Mouse (Mus musculus) limb, embryonic 13.5 days (tissue): ENCODE data around the gene Fermt3. TPM values are rescaled to one million over a fixed set of nuclear protein-coding genes. Genes with fewer than 3 reads are reported as not detected.

Experiments used
- ATAC-seq: fragments of 200-750 bp; cut with Nextera tagmentation; 2 replicates; pipeline ENCODE4 v1.8.0; 2017; ENCODE audit warnings: low read depth, moderate number of reproducible peaks, moderate TSS enrichment; ENCODE audit not compliant: low FRiP score
- H3K27ac ChIP-seq: fragments of 300-500 bp; sonication (generic); 2 replicates; pipeline ENCODE4 v1.5.1; 2015; ENCODE audit warnings: inconsistent platforms, mild to moderate bottlenecking, moderate library complexity
- H3K27me3 ChIP-seq: fragments of 300-500 bp; sonication (generic); 2 replicates; pipeline ENCODE4 v1.6.1; 2015; ENCODE audit warnings: mild to moderate bottlenecking, inconsistent platforms
- H3K36me3 ChIP-seq: fragments of 300-500 bp; sonication (generic); 2 replicates; pipeline ENCODE4 v1.6.1; 2015; ENCODE audit warnings: inconsistent platforms, mild to moderate bottlenecking, moderate library complexity
- H3K4me1 ChIP-seq: fragments of 300-500 bp; sonication (generic); 2 replicates; pipeline ENCODE4 v1.6.1; 2015; ENCODE audit warnings: inconsistent platforms
- H3K4me2 ChIP-seq: fragments of 300-500 bp; sonication (generic); replicated peaks from 2 replicates; pipeline ENCODE4 v1.6.1; 2015; ENCODE audit warnings: inconsistent platforms, mild to moderate bottlenecking, moderate library complexity
- H3K4me3 ChIP-seq: fragments of 300-500 bp; sonication (generic); 2 replicates; pipeline ENCODE4 v1.5.1; 2015; ENCODE audit warnings: moderate library complexity, mild to moderate bottlenecking, inconsistent platforms
- H3K9ac ChIP-seq: fragments of 300-500 bp; sonication (generic); 2 replicates; pipeline ENCODE4 v1.6.1; 2015; ENCODE audit warnings: mild to moderate bottlenecking, inconsistent platforms
- H3K9me3 ChIP-seq: fragments of 300-500 bp; sonication (generic); 2 replicates; pipeline ENCODE4 v1.6.1; 2016; ENCODE audit warnings: inconsistent platforms
- WGBS: fragments of 180-500 bp; shearing (Covaris S2); methylation state at CpG from one replicate; pipeline ENCODE4 v1.1.7; 2015; 5-methylcytosine and 5-hydroxymethylcytosine counted together
- polyA plus RNA-seq: library from polyadenylated mRNA; unstranded; fragments of >200 nt; fragmentation: Nextera tagmentation; extraction: Ambion mirVana; gene quantifications from 2 replicates; pipeline ENCODE4 v1.2.1, GENCODE M21; 2015

Gene Fermt3
- polyA plus RNA-seq, 1 experiment from 2014 or later, result 7.6 TPM

GRCm38 (mm10) chr19:6974211-6975205, 44.8 kb downstream of the Fermt3 start, which contains the start of gene Ppp1r14b:
Ppp1r14b (plus strand) TSS chr19:6974968.
- WGBS, result under 1% methylated on average over 62 of the region's 84 CpGs
- peak within 1 kb of the TSS; percentile 93 for H3K4me2 ChIP-seq
- peak; percentile 74 for ATAC-seq
- H3K4me3 ChIP-seq, result peak within 1 kb of the TSS; percentile 76
- H3K27ac ChIP-seq, result peak within 1 kb of the TSS; percentile 87
- H3K9me3 ChIP-seq, result no peaks in the 10 kb centered on the region
- H3K27me3 ChIP-seq, result no peaks in the 10 kb centered on the region
- H3K4me1 ChIP-seq, result peaks cover 66% of the 10 kb centered on the region
- H3K9ac ChIP-seq, result peak within 1 kb of the TSS; percentile 85
- peaks cover 18% of the 10 kb centered on the region for H3K36me3 ChIP-seq

- H3K36me3 ChIP-seq, result peaks cover 16% of the 10 kb centered on the region
- H3K4me3 ChIP-seq, result peak overlapping the region; percentile 76
- peak overlapping the region; percentile 3; the same call in 1 of the 2 replicates for H3K27ac ChIP-seq
- 25% methylated on average over 12 of the region's 12 CpGs for WGBS
- no peaks in the 10 kb centered on the region for H3K27me3 ChIP-seq
- H3K4me2 ChIP-seq, result peak overlapping the region; percentile 93
- peak overlapping the region; percentile 35; the same call in 1 of the 2 replicates for H3K9ac ChIP-seq
- ATAC-seq, result no peak
- peaks cover 64% of the 10 kb centered on the region for H3K4me1 ChIP-seq
- no peaks in the 10 kb centered on the region for H3K9me3 ChIP-seq
These were observed 45.6 kb downstream of the Fermt3 start for GRCm38 (mm10) chr19:6973581-6974190.

- H3K4me1 ChIP-seq, result peaks cover 63% of the 10 kb centered on the region
- no peak overlapping the region for H3K27ac ChIP-seq
- H3K27me3 ChIP-seq, result no peaks in the 10 kb centered on the region
- H3K4me3 ChIP-seq, result no peak overlapping the region
- H3K36me3 ChIP-seq, result peaks cover 3% of the 10 kb centered on the region
- 78% methylated on average over 13 of the region's 13 CpGs for WGBS
- H3K9me3 ChIP-seq, result no peaks in the 10 kb centered on the region
- ATAC-seq, result no peak
- no peak overlapping the region for H3K4me2 ChIP-seq
- 0 out of 2 replicates have a peak overlapping the region, but pooled peaks have one; percentile 26 for H3K9ac ChIP-seq
These were observed 46.9 kb downstream of the Fermt3 start for GRCm38 (mm10) chr19:6972247-6972917.

- Histone ChIP-seq H3K4me3 (no peak overlapping the region), H3K36me3 (peaks cover 2% of the 10 kb centered on the region), H3K4me2 (no peak overlapping the region), H3K4me1 (peaks cover 55% of the 10 kb centered on the region), H3K9ac (peak overlapping the region; percentile 26; the same call in 1 of the 2 replicates), H3K27ac (no peak overlapping the region; the same call in 1 of the 2 replicates), H3K27me3 (no peaks in the 10 kb centered on the region), H3K9me3 (no peaks in the 10 kb centered on the region)
- no peak for ATAC-seq
- WGBS, result 21% methylated on average over 6 of the region's 6 CpGs
These were observed 47.6 kb downstream of the Fermt3 start for GRCm38 (mm10) chr19:6971644-6972043.

- Histone ChIP-seq H3K27ac (no peak overlapping the region; the same call in 1 of the 2 replicates), H3K9ac (peak overlapping the region; percentile 83; the same call in 1 of the 2 replicates), H3K36me3 (peaks cover 13% of the 10 kb centered on the region), H3K9me3 (no peaks in the 10 kb centered on the region), H3K4me1 (peaks cover 45% of the 10 kb centered on the region), H3K27me3 (no peaks in the 10 kb centered on the region), H3K4me3 (peak overlapping the region; percentile 60), H3K4me2 (peak overlapping the region; percentile 77)
- WGBS, result 27% methylated on average over 11 of the region's 11 CpGs
- ATAC-seq, result no peak
These were observed 48.7 kb downstream of the Fermt3 start for GRCm38 (mm10) chr19:6970460-6971085.

GRCm38 (mm10) chr19:6969665-6970381, 49.4 kb downstream of the Fermt3 start:
- peaks cover 21% of the 10 kb centered on the region for H3K36me3 ChIP-seq
- H3K27ac ChIP-seq, result no peak overlapping the region
- peak; percentile 41 for ATAC-seq
- H3K27me3 ChIP-seq, result no peaks in the 10 kb centered on the region
- peak overlapping the region; percentile 83 for H3K9ac ChIP-seq
- H3K4me2 ChIP-seq, result peak overlapping the region; percentile 77
- no peaks in the 10 kb centered on the region for H3K9me3 ChIP-seq
- H3K4me3 ChIP-seq, result peak overlapping the region; percentile 60
- H3K4me1 ChIP-seq, result peaks cover 45% of the 10 kb centered on the region
- under 1% methylated on average over 55 of the region's 55 CpGs for WGBS

- peak; percentile 38 for ATAC-seq
- Histone ChIP-seq H3K4me3 (peak overlapping the region; percentile 60), H3K9me3 (no peaks in the 10 kb centered on the region), H3K4me2 (peak overlapping the region; percentile 77), H3K27ac (no peak overlapping the region), H3K27me3 (no peaks in the 10 kb centered on the region), H3K4me1 (peaks cover 45% of the 10 kb centered on the region), H3K9ac (peak overlapping the region; percentile 83), H3K36me3 (peaks cover 26% of the 10 kb centered on the region)
- under 1% methylated on average over 20 of the region's 20 CpGs for WGBS
These were observed 50.0 kb downstream of the Fermt3 start for GRCm38 (mm10) chr19:6969291-6969664.

GRCm38 (mm10) chr19:6968491-6969271, 50.6 kb downstream of the Fermt3 start:
- ATAC-seq, result no peak
- H3K27ac ChIP-seq, result no peak overlapping the region
- 10% methylated on average over 15 of the region's 15 CpGs for WGBS

GRCm38 (mm10) chr19:6956461-6956860, 62.8 kb downstream of the Fermt3 start:
- WGBS, result 84% methylated on average over 10 of the region's 10 CpGs
- H3K27ac ChIP-seq, result no peak overlapping the region
- H3K36me3 ChIP-seq, result peaks cover 74% of the 10 kb centered on the region
- ATAC-seq, result no peak
- peaks cover 13% of the 10 kb centered on the region for H3K4me1 ChIP-seq
- no peak overlapping the region for H3K9ac ChIP-seq
- H3K9me3 ChIP-seq, result no peaks in the 10 kb centered on the region
- H3K27me3 ChIP-seq, result no peaks in the 10 kb centered on the region
- H3K4me2 ChIP-seq, result no peak overlapping the region
- no peak overlapping the region for H3K4me3 ChIP-seq

More at GRCm38 (mm10) chr19:6968491-6969271, 50.6 kb downstream of the Fermt3 start:
- H3K4me1 ChIP-seq, result peaks cover 41% of the 10 kb centered on the region
- H3K27me3 ChIP-seq, result no peaks in the 10 kb centered on the region
- H3K9ac ChIP-seq, result peak overlapping the region; percentile 83
- H3K4me3 ChIP-seq, result peak overlapping the region; percentile 60
- no peaks in the 10 kb centered on the region for H3K9me3 ChIP-seq
- H3K36me3 ChIP-seq, result peaks cover 32% of the 10 kb centered on the region
- peak overlapping the region; percentile 77 for H3K4me2 ChIP-seq

GRCm38 (mm10) chr19:6955424-6955823, 63.8 kb downstream of the Fermt3 start:
- ATAC-seq, result no peak
- Histone ChIP-seq H3K27me3 (no peaks in the 10 kb centered on the region), H3K9ac (no peak overlapping the region), H3K4me1 (peaks cover 13% of the 10 kb centered on the region), H3K4me2 (no peak overlapping the region), H3K36me3 (peaks cover 70% of the 10 kb centered on the region), H3K4me3 (no peak overlapping the region), H3K27ac (no peak overlapping the region), H3K9me3 (no peaks in the 10 kb centered on the region)
- WGBS, result 63% methylated on average over 7 of the region's 7 CpGs
